Mouse (Mus musculus) B cell, adult 2 months (primary cell): ENCODE measurements around the gene Spink4.
"Not testable (repeated sequence)": the region's sequence is repeated elsewhere in the genome, so short reads cannot be mapped to it uniquely, and the experiment has no call there.

ENCODE experiments used
- DNase-seq, 2 experiments: peaks; one replicate each; pipeline ENCODE4 v3.0.0; 2022

Spink4 gene

DNA sequence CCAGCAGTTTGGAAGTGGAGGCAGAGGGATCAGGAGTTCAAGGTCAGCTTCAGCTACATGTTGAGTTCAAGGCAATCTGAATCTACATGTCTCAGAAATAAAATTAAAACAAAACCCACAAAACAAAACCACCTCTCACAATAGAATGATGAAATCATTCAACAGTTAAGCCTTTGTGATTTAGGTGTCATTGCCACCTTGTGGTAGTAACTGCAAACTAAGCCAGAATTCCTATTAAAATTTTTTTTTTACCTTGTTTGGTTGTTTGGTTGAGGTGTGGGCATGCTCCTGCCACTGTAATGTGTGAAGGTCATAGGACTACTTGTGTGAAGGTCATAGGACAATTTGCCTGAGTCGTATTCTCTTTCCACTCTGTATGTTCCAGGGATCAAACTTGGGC, 13.6 kb upstream of the Spink4 start:
- DNase-seq: peak; percentile 35 to 37

DNA sequence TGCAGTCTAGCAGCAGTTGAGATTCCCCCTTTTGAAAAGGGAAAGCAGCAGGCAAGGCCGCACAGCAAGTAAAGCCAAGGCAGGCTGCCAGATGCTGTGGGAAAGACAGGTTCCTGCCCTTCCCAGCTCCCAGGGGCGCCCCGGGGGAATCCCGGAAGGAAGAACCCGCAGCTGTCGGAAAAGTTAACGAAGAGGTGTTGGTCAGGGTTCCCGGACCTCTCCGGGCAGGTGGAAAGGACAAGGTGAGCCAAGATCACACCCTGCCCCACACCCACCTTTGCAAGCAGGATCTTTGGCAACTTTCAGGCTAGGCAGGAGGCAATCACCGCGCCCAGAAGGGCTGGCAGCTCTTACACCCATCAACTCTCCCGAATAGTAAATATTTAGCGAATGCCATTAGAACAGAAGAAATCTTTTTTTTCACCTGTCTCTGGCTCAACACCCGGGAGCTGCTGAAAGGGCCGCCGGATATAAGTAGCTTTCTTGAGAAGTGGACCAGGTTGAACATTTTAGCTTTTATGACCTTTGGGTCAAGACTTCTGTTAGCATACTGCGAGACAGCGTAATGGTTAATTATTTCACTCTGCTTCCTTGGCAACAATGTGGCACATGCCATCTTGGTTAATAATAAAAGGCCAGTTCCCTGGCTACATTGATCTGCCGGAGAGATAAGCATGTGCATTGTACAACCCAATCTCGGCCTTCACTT, 11.4 kb upstream of the Spink4 start:
- DNase-seq: no peak

DNA sequence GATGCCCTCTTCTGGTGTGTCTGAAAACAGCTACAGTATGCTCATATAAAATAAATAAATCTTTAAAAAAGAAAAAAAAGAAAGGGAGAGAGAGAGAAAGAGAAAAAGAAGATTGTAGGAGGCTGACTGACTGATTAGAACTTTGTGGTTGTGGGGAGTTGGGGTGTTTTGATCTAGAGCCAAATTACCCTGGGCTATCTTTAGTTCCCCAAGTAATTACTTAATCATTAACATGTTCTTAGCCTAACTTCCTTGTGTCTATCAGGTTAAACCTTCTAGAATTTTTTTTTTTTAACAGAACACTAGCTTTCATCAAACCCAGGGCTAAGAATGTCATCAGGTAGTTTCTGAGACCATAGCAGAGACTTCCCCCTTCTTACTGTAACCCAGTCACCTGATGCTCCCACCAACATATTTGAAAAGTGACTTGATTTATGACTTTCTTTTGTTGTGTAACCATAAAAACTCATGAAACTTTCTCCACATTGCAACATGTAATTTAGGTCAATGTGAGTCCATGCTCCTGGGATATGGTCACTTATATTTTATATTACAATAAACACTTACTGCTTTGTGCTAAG, 5.5 kb upstream of the Spink4 start:
- DNase-seq: no peak

DNA sequence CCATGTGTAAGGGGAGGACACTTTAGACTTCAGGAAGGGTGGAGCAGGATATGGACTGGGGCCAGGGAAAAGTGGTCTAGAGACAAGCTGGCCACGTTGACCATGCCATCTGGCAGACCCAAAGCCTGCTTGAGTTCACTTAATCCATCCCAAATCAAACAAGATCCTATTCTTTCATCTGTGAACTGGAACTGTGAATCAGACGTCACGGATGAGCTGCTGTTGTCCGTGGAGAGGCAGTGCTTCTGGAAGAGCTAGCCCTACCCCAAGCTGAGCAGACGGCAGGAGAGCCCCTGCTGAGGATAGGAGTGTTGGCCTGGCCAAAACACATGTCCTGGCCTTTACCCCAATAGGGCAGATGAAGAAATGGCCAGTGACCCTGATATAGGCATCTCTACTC, 3.9 kb upstream of the Spink4 start:
- no peak for DNase-seq

DNA sequence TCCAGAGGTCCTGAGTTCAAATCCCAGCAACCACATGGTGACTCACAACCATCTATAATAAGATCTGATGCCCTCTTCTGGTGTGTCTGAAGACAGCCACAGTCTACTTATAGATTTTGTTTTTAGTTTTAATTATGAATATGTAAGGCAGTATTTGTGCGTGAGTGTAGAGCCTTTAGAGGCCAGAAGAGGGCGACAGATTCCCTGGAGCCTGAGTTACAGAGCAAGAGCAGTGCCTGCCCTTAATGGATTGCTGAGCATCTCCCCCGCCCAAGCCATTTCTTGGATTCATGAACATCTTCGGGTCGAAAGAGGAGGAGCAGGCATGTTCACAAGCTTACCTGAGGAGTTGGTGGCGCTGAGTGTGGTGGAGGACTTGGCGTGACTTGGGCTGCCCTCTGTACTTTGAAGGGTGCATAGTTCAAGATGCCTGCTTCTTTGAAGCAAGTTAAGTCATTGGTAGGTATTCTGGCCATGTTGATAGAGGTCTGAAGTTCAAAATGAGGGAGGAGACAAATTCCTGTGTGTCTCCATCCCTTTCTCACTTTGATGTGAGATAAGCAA, 3.2 kb upstream of the Spink4 start:
- DNase-seq: no peak

DNA sequence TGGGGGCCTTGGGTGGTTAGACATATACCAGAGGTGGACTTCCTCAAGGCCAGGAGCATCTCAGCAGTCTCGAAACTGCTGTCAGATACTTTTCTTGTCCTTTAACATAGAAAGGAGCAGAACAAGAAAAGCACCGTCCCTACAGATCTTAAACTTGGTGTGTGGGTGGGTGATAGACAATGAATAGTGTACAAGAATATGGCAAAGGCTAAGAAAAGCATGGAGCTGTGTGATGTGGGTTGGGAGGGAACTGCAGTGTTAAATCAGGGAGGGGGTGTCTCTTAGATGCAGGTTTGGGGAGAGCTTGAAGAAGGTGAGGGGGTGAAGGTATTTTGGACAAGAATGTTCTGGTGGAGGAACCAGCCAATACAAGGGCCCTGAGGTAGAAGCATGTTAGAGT, 724 bp downstream of the Spink4 start:
- no peak for DNase-seq

DNA sequence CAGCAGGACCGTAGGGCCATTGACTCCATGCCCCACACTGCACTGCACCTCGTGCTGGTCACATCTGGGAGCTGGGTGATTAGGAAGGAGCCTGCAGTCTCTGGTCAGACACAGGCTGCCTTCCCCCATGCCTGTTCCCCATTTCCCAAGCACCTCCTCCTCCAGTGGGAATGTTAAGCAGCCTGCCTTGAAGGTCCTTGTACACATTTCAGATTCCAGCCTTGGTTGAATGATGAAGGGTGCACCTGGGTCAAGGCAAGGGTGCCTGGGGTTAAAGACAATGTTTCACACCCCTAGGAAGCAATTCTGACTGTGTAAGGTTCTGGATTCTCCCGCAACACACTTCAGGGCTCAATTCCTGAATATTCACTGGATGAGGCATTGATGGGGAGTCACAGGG, 1.4 kb downstream of the Spink4 start:
- no peak for DNase-seq

DNA sequence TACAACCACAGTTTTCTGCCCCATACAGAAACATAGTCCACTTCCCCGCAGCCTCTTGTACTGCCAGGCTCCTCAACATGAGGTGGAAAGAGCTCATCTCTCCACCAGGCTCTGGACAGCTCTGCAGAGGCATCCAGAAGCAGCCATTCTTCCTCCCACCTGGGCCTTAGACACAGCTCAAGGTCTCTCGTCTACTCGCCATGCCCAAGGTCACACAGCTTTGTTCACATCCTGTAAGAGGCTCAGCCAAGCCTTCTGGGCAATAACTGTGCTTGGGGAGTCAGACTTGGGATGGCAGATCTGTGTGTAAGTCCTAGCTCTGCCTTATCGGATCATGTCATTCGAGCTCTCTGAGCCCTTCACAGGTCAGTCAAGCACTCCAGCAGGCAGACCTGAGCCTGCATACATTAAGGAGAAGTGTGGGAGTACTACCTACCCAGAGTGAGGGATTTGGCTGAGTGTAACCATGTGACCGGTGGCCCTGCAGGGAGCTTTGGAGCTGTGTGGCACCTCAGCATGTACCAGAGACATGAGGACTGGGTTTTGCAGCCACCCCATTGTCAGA, 3.3 kb downstream of the Spink4 start:
- no peak for DNase-seq

DNA sequence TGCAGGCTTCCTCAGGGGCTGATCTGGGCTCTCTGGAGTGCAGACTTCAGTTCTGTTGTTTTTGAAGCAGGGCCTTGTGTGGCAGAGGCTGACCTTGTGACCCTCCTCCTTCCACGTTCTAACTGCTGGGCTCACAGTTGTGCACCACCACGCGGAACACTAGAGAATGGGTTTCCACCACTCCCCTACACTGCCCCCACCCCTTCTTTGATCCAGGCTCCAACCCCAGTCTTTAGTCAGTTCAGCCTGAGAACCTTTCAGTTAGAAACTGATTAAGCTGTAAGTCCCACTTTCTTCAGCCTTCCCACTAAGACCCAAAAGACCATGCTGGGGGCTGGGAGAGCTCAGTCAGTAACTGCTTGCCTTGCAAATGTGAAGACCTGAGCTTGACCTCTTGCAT, 5.7 kb downstream of the Spink4 start:
- DNase-seq: no peak

DNA sequence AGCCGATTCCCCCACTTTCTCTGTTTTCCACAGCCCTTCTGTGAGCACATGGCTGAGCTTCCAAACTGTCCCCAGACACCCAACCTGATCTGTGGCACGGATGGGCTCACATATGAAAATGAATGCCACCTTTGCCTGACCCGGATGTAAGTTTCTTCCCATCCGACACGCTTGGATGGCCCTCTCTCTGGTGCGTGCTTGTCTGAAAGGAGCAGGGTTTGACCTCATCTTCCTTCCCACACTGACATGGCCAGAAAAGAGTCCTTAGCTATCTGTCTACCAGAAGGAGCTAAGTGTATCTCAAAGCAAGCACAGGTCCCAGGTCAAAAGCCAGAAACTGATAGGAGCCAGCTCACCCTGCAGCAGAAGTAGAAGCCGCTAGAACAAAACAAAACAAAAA, 9.2 kb downstream of the Spink4 start:
- DNase-seq: no peak

DNA sequence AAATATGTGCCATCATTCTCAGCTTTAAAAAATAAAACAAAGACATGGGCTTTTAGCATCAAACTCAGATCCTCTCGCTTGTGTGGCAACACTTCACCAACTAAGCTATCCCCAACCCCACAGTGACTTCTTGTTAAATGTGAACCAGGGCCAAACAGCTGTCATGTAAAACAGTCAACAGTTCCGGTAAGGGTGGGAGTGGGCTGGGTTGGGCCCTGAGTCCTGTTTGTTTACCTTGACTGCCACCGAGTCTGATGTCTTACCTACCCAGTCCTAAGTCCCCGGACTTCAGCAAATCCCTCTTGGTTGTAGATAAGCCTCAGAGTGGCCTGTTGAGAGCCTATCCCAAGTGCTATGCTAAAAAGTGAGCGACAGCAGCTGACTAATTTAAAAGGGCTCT, 13.8 kb downstream of the Spink4 start:
- DNase-seq: no peak

DNA sequence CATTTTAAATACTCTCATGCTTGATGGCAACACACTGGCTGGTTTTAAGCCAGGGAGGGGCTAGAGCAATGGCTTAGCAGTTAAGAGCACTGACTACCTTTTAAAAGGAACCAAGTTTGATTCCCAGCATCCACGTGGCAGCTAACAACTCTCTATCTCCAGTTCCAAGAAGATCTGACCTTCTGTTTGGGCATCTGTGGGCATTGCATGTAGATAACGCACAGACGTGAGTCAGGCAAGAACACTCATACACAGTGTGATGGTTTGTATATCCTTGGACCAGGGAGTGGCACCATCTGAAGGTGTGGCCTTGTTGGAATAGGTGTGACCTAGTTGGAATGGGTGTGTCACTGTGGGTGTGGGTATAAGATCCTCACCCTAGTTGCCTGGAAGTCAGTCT, 14.5 kb downstream of the Spink4 start:
- DNase-seq: not testable (repeated sequence)

DNA sequence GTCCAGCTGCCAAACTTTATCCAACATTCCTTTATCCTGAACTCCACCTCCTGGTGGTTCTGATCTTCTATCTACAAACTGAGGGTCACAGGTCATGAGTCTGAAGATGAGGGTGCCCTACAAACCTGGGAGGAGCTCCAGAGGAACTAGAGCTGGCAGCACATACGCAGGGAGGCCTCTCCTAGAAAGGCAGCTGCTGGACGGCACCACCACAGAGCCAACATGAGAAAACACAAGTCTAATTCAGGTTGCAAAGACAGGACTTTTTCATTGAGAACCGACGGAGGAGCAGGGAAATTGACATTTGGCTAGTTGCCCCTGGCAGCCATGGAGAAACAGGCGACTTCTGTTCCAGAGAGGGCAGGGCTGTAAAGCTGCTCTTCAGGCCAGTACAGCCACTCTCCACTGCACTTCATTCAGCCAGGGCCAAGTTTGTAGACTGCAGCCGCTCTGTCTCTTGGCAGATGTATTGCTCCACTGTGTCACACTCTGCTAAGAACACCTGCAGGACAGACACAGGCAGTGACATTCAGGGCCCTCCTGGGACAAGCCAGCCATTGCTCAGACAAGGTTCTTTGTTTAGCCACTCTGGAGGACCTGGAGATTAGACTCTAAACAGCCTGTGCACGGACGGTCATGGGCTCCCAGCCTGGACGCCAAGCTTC, 16.5 kb downstream of the Spink4 start:
- no peak for DNase-seq

DNA sequence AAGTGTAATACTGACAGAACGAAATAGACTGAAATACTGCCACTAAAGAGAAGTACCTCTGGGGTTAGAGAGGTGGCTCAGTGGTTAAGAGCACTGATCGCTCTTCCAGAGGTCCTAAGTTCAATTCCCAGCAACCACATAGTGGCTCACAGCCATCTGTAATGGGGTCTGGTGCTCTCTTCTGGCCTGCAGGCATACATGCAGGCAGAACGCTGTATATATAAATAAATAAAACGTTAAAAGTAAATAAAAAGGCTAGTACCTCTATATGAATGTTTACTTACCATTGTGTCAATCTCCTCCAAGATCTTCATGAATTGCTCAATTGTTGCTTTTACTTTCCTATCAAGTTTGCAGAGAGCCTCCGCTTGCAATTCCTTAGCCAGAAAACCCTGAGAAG, 18.9 kb downstream of the Spink4 start:
- no peak for DNase-seq

DNA sequence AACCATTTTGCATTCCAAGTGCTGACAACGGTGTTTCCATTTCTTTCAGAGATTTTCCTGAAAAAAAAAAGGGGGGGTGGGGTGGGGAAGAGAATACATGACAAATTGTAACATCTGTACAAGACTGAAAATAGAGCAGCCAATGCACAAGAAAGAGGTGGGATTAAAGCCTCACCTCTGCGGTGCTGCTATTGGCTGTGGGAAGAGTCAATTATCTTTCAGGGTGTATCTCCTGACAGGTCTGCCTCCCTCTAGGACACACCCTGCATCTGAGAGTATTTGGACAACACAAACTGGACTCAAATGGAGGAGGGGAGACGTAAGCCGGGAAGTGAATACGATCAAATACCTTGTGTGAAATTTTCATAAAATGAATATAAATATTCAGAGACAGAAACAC, 23.8 kb downstream of the Spink4 start:
- DNase-seq: no peak

DNA sequence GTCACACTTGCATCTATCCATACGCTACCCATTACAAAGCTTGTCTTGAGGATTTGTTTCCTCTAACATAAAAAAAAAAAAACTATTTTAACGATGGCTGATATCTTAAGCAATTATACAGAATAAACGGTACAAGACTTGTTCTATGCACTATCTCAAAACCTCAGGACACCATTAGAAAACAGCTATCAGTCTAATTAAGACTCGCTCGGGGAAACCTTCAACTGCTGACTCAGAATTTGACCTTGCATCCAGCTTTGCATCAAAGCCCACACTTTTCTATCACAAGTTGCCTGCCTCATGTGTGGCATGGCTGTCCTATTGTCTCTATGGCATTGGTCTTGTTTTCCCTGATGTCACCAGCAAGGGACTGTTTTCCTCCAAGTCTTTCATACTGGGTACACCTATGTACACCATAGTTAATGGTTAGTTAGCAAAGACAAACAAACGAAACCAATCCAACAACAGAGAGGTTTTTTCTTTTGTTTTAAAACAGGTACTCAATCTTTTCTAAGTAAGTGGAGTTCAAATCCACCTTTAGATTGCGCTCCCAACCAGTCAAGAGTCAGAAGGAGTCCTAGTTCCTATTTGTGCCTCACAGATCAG, 26.8 kb downstream of the Spink4 start:
- DNase-seq: no peak

DNA sequence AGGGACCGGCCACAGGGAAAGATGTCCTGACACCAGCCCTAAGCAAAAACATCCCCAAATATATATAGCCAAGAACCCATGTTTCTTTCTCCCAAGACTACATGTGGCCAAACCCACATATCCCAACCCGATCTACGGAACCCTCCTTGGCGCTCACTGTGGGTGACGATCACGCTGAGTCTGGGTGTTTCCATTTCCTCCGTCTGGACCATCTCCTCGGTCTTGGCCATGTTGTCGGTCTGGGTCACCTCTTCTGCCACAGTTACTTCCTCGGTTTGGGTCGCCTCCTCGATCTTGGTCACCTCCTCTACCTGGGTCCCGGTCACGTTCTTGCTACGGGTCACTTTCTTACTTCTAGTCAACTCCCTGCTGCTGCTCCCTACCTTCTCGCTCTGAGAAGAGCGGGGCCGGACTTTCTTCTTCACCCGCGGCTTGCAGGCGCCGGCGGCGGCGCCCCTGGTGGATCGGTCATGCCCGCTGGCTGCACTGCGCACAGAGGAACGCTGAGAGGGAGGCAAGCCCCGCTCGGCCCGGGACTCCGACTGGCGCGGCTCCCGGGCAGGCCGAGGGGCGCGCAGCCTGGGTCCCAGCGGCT, 27.8 kb downstream of the Spink4 start:
- no peak for DNase-seq

DNA sequence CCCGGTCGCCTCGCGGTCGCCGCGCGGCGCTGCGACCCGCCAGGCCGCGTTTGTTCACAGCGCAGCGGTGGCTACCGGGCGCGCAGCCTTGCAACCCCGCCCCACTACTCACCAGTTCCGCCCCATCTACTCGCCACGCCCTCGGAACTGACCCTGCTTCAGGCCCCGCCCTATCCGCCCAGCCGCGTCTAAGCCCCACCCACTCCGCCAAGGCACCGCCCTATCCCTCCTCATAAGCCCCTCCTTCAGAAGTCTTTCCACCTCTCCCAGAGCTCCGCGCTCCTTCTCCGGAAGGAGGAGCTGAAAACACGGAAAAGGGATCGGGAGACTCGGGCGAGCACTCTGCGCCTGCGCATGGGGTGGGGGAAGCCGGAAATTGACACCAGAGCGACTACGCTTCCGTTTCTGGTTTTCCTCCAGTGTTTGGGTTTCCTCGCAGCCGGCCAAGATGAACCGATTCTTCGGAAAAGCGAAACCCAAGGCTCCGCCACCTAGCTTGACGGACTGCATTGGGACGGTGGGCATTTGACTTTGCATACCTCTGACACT, 28.4 kb downstream of the Spink4 start, which contains the start of the genes Bag1 and Chmp5:
TSS of gene Bag1 (minus strand) at position 135 of the 549 bp plus-strand sequence.
TSS of gene Chmp5 (plus strand) at position 248 of the 549 bp plus-strand sequence.
- DNase-seq: peak; percentile 98

DNA sequence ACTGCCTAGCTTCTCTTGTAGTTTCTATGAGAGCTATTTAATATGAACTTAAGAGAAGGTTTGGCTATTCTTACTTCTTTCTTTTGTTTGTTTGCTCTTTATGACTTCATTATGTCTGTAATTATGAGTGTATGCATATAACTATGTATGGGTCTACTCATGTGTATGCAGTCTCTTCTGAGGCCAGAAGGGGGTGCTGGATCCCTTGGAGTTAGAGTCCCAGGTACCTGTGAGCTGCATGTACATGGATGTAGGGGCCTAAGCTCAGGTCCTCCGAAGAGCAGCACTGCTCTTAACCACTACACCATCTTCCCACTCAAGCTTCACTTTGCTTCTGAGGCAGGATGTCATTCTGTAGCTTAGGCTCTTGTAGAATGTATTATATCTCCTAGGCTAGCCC, 33.7 kb downstream of the Spink4 start:
- peak; percentile 32 to 52 for DNase-seq

DNA sequence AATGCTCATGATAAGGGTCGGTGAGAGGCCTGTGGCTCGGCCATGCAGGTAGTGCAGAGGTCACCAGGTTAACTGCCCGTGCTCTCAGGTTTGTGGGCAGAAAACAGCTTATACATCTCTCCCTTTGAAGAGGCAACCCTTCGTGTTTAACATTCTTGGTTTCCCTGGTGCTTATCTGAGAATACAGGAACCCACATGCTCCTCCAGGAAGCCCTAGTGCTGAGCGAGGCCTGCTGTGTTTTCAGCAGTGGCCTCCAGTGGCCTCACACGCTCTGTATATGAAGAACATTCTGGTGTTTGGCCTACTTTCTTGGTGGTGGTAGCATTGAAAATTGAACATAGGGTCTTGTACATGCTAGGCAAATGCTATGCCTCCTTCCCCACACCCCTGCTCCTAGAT, 36.1 kb downstream of the Spink4 start:
- DNase-seq: no peak

DNA sequence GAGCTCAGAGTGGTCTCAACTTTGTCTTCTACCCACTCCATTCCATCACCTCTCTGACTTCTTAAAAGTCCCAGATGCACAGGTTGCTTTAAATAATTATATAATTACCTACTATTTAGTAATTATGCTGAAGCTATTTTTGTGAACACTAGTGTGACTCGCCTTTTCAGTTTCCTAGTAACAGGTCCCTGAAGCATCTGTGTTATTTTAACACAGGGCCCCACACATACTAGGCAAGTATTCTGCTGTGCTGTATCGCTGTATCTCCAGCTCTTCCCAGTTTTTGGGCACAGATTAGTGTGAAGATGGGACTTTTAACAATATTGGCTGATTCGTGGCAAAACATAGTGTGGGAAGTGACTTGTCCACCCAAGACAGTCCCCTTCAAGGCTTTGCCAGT, 43.7 kb downstream of the Spink4 start:
- no peak for DNase-seq

DNA sequence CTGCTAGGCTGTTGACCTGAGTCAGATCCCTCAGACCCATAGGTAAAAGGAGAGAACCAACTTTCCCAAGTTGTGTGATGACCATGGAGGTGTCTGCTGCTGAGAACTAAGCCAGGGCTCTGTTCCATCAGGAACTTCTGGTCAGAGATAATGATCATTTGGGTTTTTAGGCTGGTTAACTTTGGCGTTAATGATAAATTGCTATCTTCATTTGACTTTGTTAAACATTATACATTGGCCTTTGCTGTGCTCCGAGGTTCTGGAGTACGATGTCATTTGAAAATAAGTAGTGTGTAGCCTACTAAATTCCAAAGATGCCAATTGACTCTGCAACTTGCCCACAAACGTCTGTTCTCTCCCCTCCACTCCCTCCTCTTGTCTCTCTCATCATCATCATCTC, 49.3 kb downstream of the Spink4 start:
- DNase-seq: no peak
